In the genomic region with DNA sequence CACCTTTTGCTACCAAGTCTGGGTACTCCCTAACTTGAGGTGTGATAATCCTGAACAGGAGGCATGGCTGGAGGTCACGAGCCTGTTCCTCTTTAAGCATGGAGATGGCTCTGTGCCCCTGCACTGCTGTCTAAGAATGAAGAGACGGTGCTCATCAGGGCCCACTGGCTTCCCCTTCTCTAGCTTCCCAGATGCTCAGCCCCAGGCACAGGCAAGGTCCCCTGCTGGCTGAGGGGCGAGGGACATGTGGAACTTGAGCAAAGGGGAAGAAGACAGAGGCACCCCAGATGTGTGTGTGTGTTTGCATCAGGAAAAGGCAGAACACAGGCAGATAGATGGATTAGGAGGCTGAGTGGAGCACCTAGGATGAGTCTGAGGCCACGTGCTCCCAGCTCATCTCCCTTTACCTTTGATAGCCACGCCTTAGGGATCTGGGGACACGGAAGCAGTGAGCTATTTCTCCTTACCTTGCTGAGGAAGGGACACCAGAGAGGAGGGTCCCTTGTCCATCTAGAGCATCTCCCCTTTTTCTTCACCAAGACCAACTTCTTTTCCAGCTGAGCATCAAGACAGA, we compare ENCODE assay signal across 27 mouse cellular contexts. TPM values are rescaled to one million over a fixed set of nuclear protein-coding genes. Genes with fewer than 3 reads are reported as not detected.
DNase-seq lines count a peak whose midpoint lies in the region; ATAC-seq and TF ChIP-seq lines count a peak whose summit lies in the region.
"Had no signal": no experiment of that assay in that cellular context is flagged by ENCODE, and none has a peak within 500 bp of the region (broad histone marks: within the 10 kb centered on the region; RNA-seq: fewer than 3 reads in every experiment).

No protein-coding gene starts in this region.

- peaks cover 15% of the 10 kb centered on the region; the same call in 1 of the 2 replicates for H3K4me1 ChIP-seq in midbrain, postnatal 0 days (ENCODE audit: insufficient read depth, low read length)
- H3K4me1 ChIP-seq in midbrain, embryonic 16.5 days (ENCODE audit: control insufficient read depth, insufficient read depth, low read length), result peaks cover 15% of the 10 kb centered on the region
- peaks cover 60% of the 10 kb centered on the region for H3K4me1 ChIP-seq in embryonic facial prominence, embryonic 10.5 days
- no peaks in the 10 kb centered on the region for H3K4me1 ChIP-seq in stomach, postnatal 0 days (replicated peaks; ENCODE audit: control insufficient read depth, insufficient read depth)

- H3K36me3 ChIP-seq in midbrain, postnatal 0 days (ENCODE audit: insufficient read depth, low read length), result no peaks in the 10 kb centered on the region
- H3K36me3 ChIP-seq in midbrain, embryonic 16.5 days (ENCODE audit: control insufficient read depth, insufficient read depth, low read length), result no peaks in the 10 kb centered on the region
- H3K36me3 ChIP-seq in embryonic facial prominence, embryonic 10.5 days (replicated peaks), result no peaks in the 10 kb centered on the region
- no peaks in the 10 kb centered on the region for H3K36me3 ChIP-seq in stomach, postnatal 0 days (ENCODE audit: control insufficient read depth, insufficient read depth, low read length)
- H3K36me3 ChIP-seq: embryonic facial prominence, embryonic 15.5 days; forebrain, embryonic 12.5 days; heart, embryonic 15.5 days; hindbrain, embryonic 15.5 days; intestine, embryonic 15.5 days; limb, embryonic 12.5 days; liver, embryonic 15.5 days; midbrain, embryonic 15.5 days; neural tube, embryonic 13.5 days had no signal

- peak; percentile 24; the same call in 1 of the 2 replicates for TF ChIP-seq CTCF in midbrain, postnatal 0 days (IDR thresholded peaks at IDR 0.05)
- TF ChIP-seq CTCF in stomach, postnatal 0 days (IDR thresholded peaks at IDR 0.05; ENCODE audit: low read depth), result peak; percentile 15; the same call in 1 of the 2 replicates

- no peak for TF ChIP-seq EP300 in stomach, postnatal 0 days (optimal IDR thresholded peaks at IDR 0.05)

- no peak for ATAC-seq in midbrain, postnatal 0 days (ENCODE audit: low FRiP score)
- no peak for ATAC-seq in midbrain, embryonic 16.5 days
- ATAC-seq in megakaryocyte, adult 5-6 weeks (ENCODE audit: poor library complexity, severe bottlenecking), result peak; percentile 39; the same call in 1 of the 2 replicates
- no peak for ATAC-seq in stomach, postnatal 0 days (ENCODE audit: low FRiP score, low TSS enrichment)

- H3K27ac ChIP-seq in midbrain, postnatal 0 days (ENCODE audit: low read depth, low read length), result no peak overlapping the region
- H3K27ac ChIP-seq in midbrain, embryonic 16.5 days (ENCODE audit: low read length), result no peak overlapping the region
- H3K27ac ChIP-seq in embryonic facial prominence, embryonic 10.5 days (replicated peaks), result no peak overlapping the region; the same call in 1 of the 2 replicates
- H3K27ac ChIP-seq in stomach, postnatal 0 days (replicated peaks), result no peak overlapping the region
- H3K27ac ChIP-seq: embryonic facial prominence, embryonic 15.5 days; forebrain, embryonic 12.5 days; heart, embryonic 15.5 days; hindbrain, embryonic 15.5 days; intestine, embryonic 15.5 days; layer of hippocampus, adult 2 months; limb, embryonic 12.5 days; liver, embryonic 15.5 days; midbrain, embryonic 15.5 days; neural tube, embryonic 13.5 days had no signal

- H3K4me2 ChIP-seq in midbrain, postnatal 0 days (ENCODE audit: low read depth, low read length, poor library complexity, severe bottlenecking), result no peak overlapping the region
- no peak overlapping the region for H3K4me2 ChIP-seq in midbrain, embryonic 16.5 days (ENCODE audit: low read length)
- no peak overlapping the region for H3K4me2 ChIP-seq in stomach, postnatal 0 days (replicated peaks; ENCODE audit: low read depth)
- H3K4me2 ChIP-seq: embryonic facial prominence, embryonic 15.5 days; forebrain, embryonic 12.5 days; heart, embryonic 15.5 days; hindbrain, embryonic 15.5 days; intestine, embryonic 15.5 days; limb, embryonic 12.5 days; liver, embryonic 15.5 days; lung, embryonic 14.5 days; midbrain, embryonic 15.5 days; neural tube, embryonic 13.5 days had no signal

- peaks cover 63% of the 10 kb centered on the region for H3K27me3 ChIP-seq in midbrain, postnatal 0 days (ENCODE audit: insufficient read depth, low read length)
- peaks cover 79% of the 10 kb centered on the region for H3K27me3 ChIP-seq in midbrain, embryonic 16.5 days (ENCODE audit: control insufficient read depth, insufficient read depth, low read depth, low read length)
- H3K27me3 ChIP-seq in embryonic facial prominence, embryonic 10.5 days (replicated peaks; ENCODE audit: low read depth, poor library complexity, severe bottlenecking), result peaks cover 99% of the 10 kb centered on the region
- peaks cover 18% of the 10 kb centered on the region for H3K27me3 ChIP-seq in stomach, postnatal 0 days (ENCODE audit: control insufficient read depth, insufficient read depth, low read length)

- no peak overlapping the region for H3K4me3 ChIP-seq in midbrain, postnatal 0 days (ENCODE audit: low read depth, low read length)
- no peak overlapping the region for H3K4me3 ChIP-seq in midbrain, embryonic 16.5 days (ENCODE audit: low read depth, low read length)
- H3K4me3 ChIP-seq in embryonic facial prominence, embryonic 10.5 days, result 0 out of 2 replicates have a peak overlapping the region, but pooled peaks have one; percentile 16
- H3K4me3 ChIP-seq in stomach, postnatal 0 days (ENCODE audit: low read depth, low read length), result no peak overlapping the region
- H3K4me3 ChIP-seq: embryonic facial prominence, embryonic 15.5 days; forebrain, embryonic 12.5 days; heart, embryonic 15.5 days; hindbrain, embryonic 15.5 days; intestine, embryonic 15.5 days; layer of hippocampus, adult 2 months; limb, embryonic 12.5 days; liver, embryonic 15.5 days; midbrain, embryonic 15.5 days; myocyte; neural tube, embryonic 13.5 days had no signal

- DNase-seq in midbrain, postnatal 0 days (ENCODE audit: low spot score), result no peak
- no peak for DNase-seq in embryonic facial prominence, embryonic 10.5 days (ENCODE audit: low spot score)
- no peak for DNase-seq in stomach, postnatal 0 days (ENCODE audit: low spot score)
- no peak for DNase-seq in frontal cortex, adult 2 months (ENCODE audit: extremely low spot score in 1 of 2, low spot score in 1 of 2)
- no peak for DNase-seq in lung, postnatal 10 days
- DNase-seq in cerebellum, postnatal 14 days, result no peak
- DNase-seq: adrenal gland, postnatal 25 days; cerebellum, adult 11-12 months had no signal

- no peak overlapping the region for H3K9ac ChIP-seq in midbrain, postnatal 0 days (replicated peaks; ENCODE audit: low read length, poor library complexity, severe bottlenecking)
- no peak overlapping the region for H3K9ac ChIP-seq in midbrain, embryonic 16.5 days (ENCODE audit: low read depth, low read length)
- H3K9ac ChIP-seq in stomach, postnatal 0 days (ENCODE audit: low read length), result no peak overlapping the region
- H3K9ac ChIP-seq: embryonic facial prominence, embryonic 15.5 days; forebrain, embryonic 12.5 days; forebrain, postnatal 0 days; heart, embryonic 15.5 days; hindbrain, embryonic 15.5 days; intestine, embryonic 15.5 days; limb, embryonic 12.5 days; liver, embryonic 15.5 days; lung, embryonic 14.5 days; midbrain, embryonic 15.5 days; neural tube, embryonic 13.5 days had no signal

- 28% methylated on average over 6 of the region's 6 CpGs for WGBS in midbrain, postnatal 0 days
- 21% methylated on average over 6 of the region's 6 CpGs for WGBS in midbrain, embryonic 16.5 days
- 13% methylated on average over 6 of the region's 6 CpGs for WGBS in embryonic facial prominence, embryonic 10.5 days
- 32% methylated on average over 6 of the region's 6 CpGs for WGBS in stomach, postnatal 0 days

- H3K9me3 ChIP-seq in midbrain, postnatal 0 days (ENCODE audit: low read length), result no peaks in the 10 kb centered on the region
- H3K9me3 ChIP-seq in midbrain, embryonic 16.5 days (replicated peaks; ENCODE audit: control insufficient read depth, low read length, poor library complexity, severe bottlenecking), result no peaks in the 10 kb centered on the region; the same call in 1 of the 2 replicates
- no peaks in the 10 kb centered on the region for H3K9me3 ChIP-seq in embryonic facial prominence, embryonic 10.5 days
- no peaks in the 10 kb centered on the region for H3K9me3 ChIP-seq in stomach, postnatal 0 days (ENCODE audit: control insufficient read depth, low read length)
- H3K9me3 ChIP-seq: embryonic facial prominence, embryonic 15.5 days; forebrain, embryonic 12.5 days; heart, embryonic 15.5 days; hindbrain, embryonic 15.5 days; intestine, embryonic 15.5 days; limb, embryonic 12.5 days; liver, embryonic 15.5 days; midbrain, embryonic 15.5 days; neural tube, embryonic 13.5 days had no signal

RNA-seq across cellular contexts. Expression of a gene that starts 2.6 kb away (rescaled TPM):
- 0.09 and 0.82 TPM in 2 replicates for total RNA-seq in midbrain, postnatal 0 days (2014; rRNA removed)
- polyA plus RNA-seq in midbrain, postnatal 0 days (2015; fragmentation: Nextera tagmentation; extraction: Ambion mirVana), result 0.10 and 0.38 TPM in 2 replicates
- polyA plus RNA-seq in midbrain, embryonic 16.5 days (2015; fragmentation: Nextera tagmentation; extraction: Ambion mirVana), result 0.10 and 0.47 TPM in 2 replicates
- polyA plus RNA-seq in embryonic facial prominence, embryonic 10.5 days (2016; fragmentation: Nextera tagmentation; extraction: Ambion mirVana), result 0.70 and 1.2 TPM in 2 replicates
- total RNA-seq in megakaryocyte, adult 5-6 weeks (2015), result not detected in 2 replicates
- total RNA-seq in megakaryocyte, adult 5-6 weeks (2017), result not detected in 2 replicates
- polyA plus RNA-seq in stomach, postnatal 0 days (2015; fragmentation: Nextera tagmentation; extraction: Ambion mirVana), result 8.7 and 10.6 TPM in 2 replicates
- polyA plus RNA-seq in frontal cortex, adult 2 months (2012; rRNA removed), result 6.0 and 7.2 TPM in 2 replicates
- total RNA-seq: heart, postnatal 36 days; liver, adult 2 months; megakaryocyte-erythroid progenitor cell, adult 5-6 weeks had no signal
- polyA plus RNA-seq: heart, embryonic 15.5 days; liver, adult 2 months; liver, embryonic 15.5 days; lung, embryonic 14.5 days had no signal

RNA-seq across cellular contexts. Expression of a gene that starts 17.0 kb away (rescaled TPM):
- total RNA-seq in midbrain, postnatal 0 days (2014; rRNA removed), result 6.2 and 8.4 TPM in 2 replicates
- 6.3 and 6.6 TPM in 2 replicates for polyA plus RNA-seq in midbrain, postnatal 0 days (2015; fragmentation: Nextera tagmentation; extraction: Ambion mirVana)
- 3.6 and 4.2 TPM in 2 replicates for polyA plus RNA-seq in midbrain, embryonic 16.5 days (2015; fragmentation: Nextera tagmentation; extraction: Ambion mirVana)
- 26.5 and 26.6 TPM in 2 replicates for polyA plus RNA-seq in embryonic facial prominence, embryonic 10.5 days (2016; fragmentation: Nextera tagmentation; extraction: Ambion mirVana)
- 0.11 and 0.14 TPM in 2 replicates for total RNA-seq in megakaryocyte, adult 5-6 weeks (2015)
- 0.55 and 1.1 TPM in 2 replicates for total RNA-seq in megakaryocyte, adult 5-6 weeks (2017)
- polyA plus RNA-seq in stomach, postnatal 0 days (2015; fragmentation: Nextera tagmentation; extraction: Ambion mirVana), result 3.6 and 4.8 TPM in 2 replicates
- polyA plus RNA-seq in frontal cortex, adult 2 months (2012; rRNA removed), result 7.9 and 8.9 TPM in 2 replicates
- total RNA-seq: liver, adult 2 months; megakaryocyte-erythroid progenitor cell, adult 5-6 weeks had no signal

RNA-seq across cellular contexts. Expression of a gene that starts 39.7 kb away (rescaled TPM):
- total RNA-seq in midbrain, postnatal 0 days (2014; rRNA removed), result 0.11 TPM in 1 of 2 replicates, not detected in the other
- polyA plus RNA-seq in midbrain, postnatal 0 days (2015; fragmentation: Nextera tagmentation; extraction: Ambion mirVana), result 0.09 TPM in 1 of 2 replicates, not detected in the other
- not detected in 2 replicates for polyA plus RNA-seq in midbrain, embryonic 16.5 days (2015; fragmentation: Nextera tagmentation; extraction: Ambion mirVana)
- polyA plus RNA-seq in embryonic facial prominence, embryonic 10.5 days (2016; fragmentation: Nextera tagmentation; extraction: Ambion mirVana), result 0.11 TPM in 1 of 2 replicates, not detected in the other
- total RNA-seq in megakaryocyte, adult 5-6 weeks (2015), result not detected in 2 replicates
- total RNA-seq in megakaryocyte, adult 5-6 weeks (2017), result not detected in 2 replicates
- 0.25 and 0.29 TPM in 2 replicates for polyA plus RNA-seq in stomach, postnatal 0 days (2015; fragmentation: Nextera tagmentation; extraction: Ambion mirVana)
- 0.76 and 0.88 TPM in 2 replicates for polyA plus RNA-seq in frontal cortex, adult 2 months (2012; rRNA removed)
- total RNA-seq: adrenal gland, postnatal 25 days; forebrain, postnatal 0 days; layer of hippocampus, adult 2 months; layer of hippocampus, postnatal 25 days; megakaryocyte-erythroid progenitor cell, adult 5-6 weeks had no signal
- polyA plus RNA-seq: forebrain, embryonic 12.5 days; forebrain, postnatal 0 days; hindbrain, embryonic 15.5 days; liver, adult 2 months; midbrain, embryonic 15.5 days; neural tube, embryonic 13.5 days had no signal
